Mouse (Mus musculus): ENCODE measurements at regions not wholly inside any gene's neighbourhood (a gene's known extent, or its start where the extent isn't known, plus 50 kb on each side); places are given as distances from the start of the nearest gene placed in this dataset.

- no peak for DNase-seq
Observed at GRCm38 (mm10) chr5:51397528-51397927, 170.0 kb downstream of the Ppargc1a start.

- DNase-seq, result no peak
Observed at GRCm38 (mm10) chr5:51391319-51391718, 176.2 kb downstream of the Ppargc1a start.

GRCm38 (mm10) chr5:51387751-51388150, 179.8 kb downstream of the Ppargc1a start:
- DNase-seq, result no peak

GRCm38 (mm10) chr5:51386409-51386808, 181.1 kb downstream of the Ppargc1a start:
- no peak for DNase-seq

GRCm38 (mm10) chr5:51384278-51384677, 183.2 kb downstream of the Ppargc1a start:
- DNase-seq, result no peak

- peak; percentile 10 for DNase-seq
Observed at GRCm38 (mm10) chr5:51359101-51359500, 208.4 kb downstream of the Ppargc1a start.

GRCm38 (mm10) chr5:51348256-51348655, 219.3 kb downstream of the Ppargc1a start:
- DNase-seq, result peak; percentile 4 to 7

- no peak for DNase-seq
Observed at GRCm38 (mm10) chr5:51329142-51329541, 238.4 kb downstream of the Ppargc1a start.

- DNase-seq, result no peak
Observed at GRCm38 (mm10) chr5:51289191-51289590, 278.3 kb downstream of the Ppargc1a start.

- DNase-seq, result no peak
Observed at GRCm38 (mm10) chr5:51288234-51288633, 279.3 kb downstream of the Ppargc1a start.

- no peak for DNase-seq
Observed at GRCm38 (mm10) chr5:51241156-51241555, 326.4 kb downstream of the Ppargc1a start.

- DNase-seq, result no peak
Observed at GRCm38 (mm10) chr5:51234004-51234355, 333.5 kb downstream of the Ppargc1a start.

- DNase-seq, result no peak
Observed at GRCm38 (mm10) chr5:51233271-51234003, 334.1 kb downstream of the Ppargc1a start.

- DNase-seq, result no peak
Observed at GRCm38 (mm10) chr5:51229806-51230205, 337.7 kb downstream of the Ppargc1a start.

- DNase-seq, result no peak
Observed at GRCm38 (mm10) chr5:51227996-51228395, 339.5 kb downstream of the Ppargc1a start.

GRCm38 (mm10) chr5:51203266-51203665, 364.3 kb downstream of the Ppargc1a start:
- no peak for DNase-seq

GRCm38 (mm10) chr5:51202525-51203215, 364.9 kb downstream of the Ppargc1a start:
- no peak for DNase-seq

GRCm38 (mm10) chr5:51196393-51197347, 370.9 kb downstream of the Ppargc1a start:
- no peak for DNase-seq

- DNase-seq, result no peak
Observed at GRCm38 (mm10) chr5:51190661-51191060, 376.9 kb downstream of the Ppargc1a start.

GRCm38 (mm10) chr5:51169828-51170227, 397.7 kb downstream of the Ppargc1a start:
- DNase-seq, result no peak

- DNase-seq, result no peak
Observed at GRCm38 (mm10) chr5:51168206-51168605, 399.3 kb downstream of the Ppargc1a start.

GRCm38 (mm10) chr5:51156901-51157300, 410.6 kb downstream of the Ppargc1a start:
- no peak for DNase-seq

- no peak for DNase-seq
Observed at GRCm38 (mm10) chr5:51144842-51145241, 422.7 kb downstream of the Ppargc1a start.

Measured in layer of hippocampus, postnatal 36 days (tissue).